In the genomic region with DNA sequence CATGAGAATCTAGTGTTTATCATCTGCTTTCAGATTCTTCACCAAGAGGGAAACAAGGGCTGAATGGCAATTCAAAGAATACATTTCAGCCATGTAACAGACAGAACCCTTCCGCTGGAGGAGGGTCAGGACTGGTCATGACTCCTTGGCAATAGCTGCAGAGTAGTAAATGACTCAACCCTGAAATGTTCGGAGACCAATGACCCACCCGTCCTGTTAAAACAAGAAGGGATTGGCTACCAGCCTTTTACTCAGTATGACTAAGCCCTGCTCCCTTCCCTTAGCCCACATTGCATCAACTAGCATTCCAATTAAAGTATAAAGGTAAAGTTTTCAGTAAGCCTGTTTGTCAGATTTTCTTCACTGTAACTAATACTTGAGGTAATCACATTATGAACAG, we compare ENCODE assay signal across 12 mouse cellular contexts.
DNase-seq lines count a peak whose midpoint lies in the region; ATAC-seq lines count a peak whose summit lies in the region.
"Had no signal": no experiment of that assay in that cellular context is flagged by ENCODE, and none has a peak within 500 bp of the region (broad histone marks: within the 10 kb centered on the region; RNA-seq: fewer than 3 reads in every experiment).

No protein-coding gene starts in this region.

- no peaks in the 10 kb centered on the region for H3K9me3 ChIP-seq in forebrain, embryonic 15.5 days
- H3K9me3 ChIP-seq in forebrain, embryonic 14.5 days (replicated peaks; ENCODE audit: control insufficient read depth, low read length): no peaks in the 10 kb centered on the region
- H3K9me3 ChIP-seq in forebrain, embryonic 10.5 days: no peaks in the 10 kb centered on the region
- H3K9me3 ChIP-seq: liver, embryonic 12.5 days had no signal

- no peaks in the 10 kb centered on the region for H3K36me3 ChIP-seq in forebrain, embryonic 15.5 days
- no peaks in the 10 kb centered on the region for H3K36me3 ChIP-seq in forebrain, embryonic 14.5 days (ENCODE audit: control insufficient read depth, insufficient read depth, low read length)
- no peaks in the 10 kb centered on the region for H3K36me3 ChIP-seq in forebrain, embryonic 10.5 days (replicated peaks)
- H3K36me3 ChIP-seq: liver, embryonic 12.5 days had no signal

- H3K4me1 ChIP-seq in forebrain, embryonic 15.5 days: peaks cover 8% of the 10 kb centered on the region; the same call in 1 of the 2 replicates
- H3K4me1 ChIP-seq in forebrain, embryonic 14.5 days (ENCODE audit: control insufficient read depth, insufficient read depth, low read length): no peaks in the 10 kb centered on the region
- peaks cover 3% of the 10 kb centered on the region; the same call in 1 of the 2 replicates for H3K4me1 ChIP-seq in forebrain, embryonic 10.5 days
- H3K4me1 ChIP-seq: liver, embryonic 12.5 days had no signal

- 63% methylated on average over 3 of the region's 3 CpGs for WGBS in forebrain, embryonic 15.5 days
- WGBS in forebrain, embryonic 14.5 days: 76% methylated on average over 3 of the region's 3 CpGs
- 86% methylated on average over 3 of the region's 3 CpGs for WGBS in forebrain, embryonic 10.5 days

- DNase-seq in forebrain, embryonic 14.5 days (ENCODE audit: low spot score): no peak
- peak; percentile 22 for DNase-seq in kidney, postnatal 14 days
- DNase-seq in kidney, adult 8-10 months: no peak
- DNase-seq in Muller cell, postnatal 12 days (ENCODE audit: inconsistent ontology term): peak; percentile 88
- peak; percentile 25 to 26 for DNase-seq in heart, postnatal 10 days
- no peak for DNase-seq in right cerebral cortex, postnatal 10 days (ENCODE audit: low spot score in 2 of 2)
- DNase-seq in forebrain, embryonic 10.5 days (ENCODE audit: extremely low spot score, low spot score): no peak
- DNase-seq: B cell, adult 2 months; cerebellum, adult 11-12 months; spleen, adult 18-20 months had no signal

- H3K27ac ChIP-seq in forebrain, embryonic 15.5 days (replicated peaks): 0 out of 2 replicates have a peak overlapping the region, but pooled peaks have one; percentile 20
- H3K27ac ChIP-seq in forebrain, embryonic 14.5 days (ENCODE audit: low read depth, low read length): no peak overlapping the region
- H3K27ac ChIP-seq in forebrain, embryonic 10.5 days: no peak overlapping the region
- H3K27ac ChIP-seq: liver, embryonic 12.5 days had no signal

- no peak overlapping the region for H3K4me2 ChIP-seq in forebrain, embryonic 15.5 days (replicated peaks)
- no peak overlapping the region for H3K4me2 ChIP-seq in forebrain, embryonic 14.5 days (ENCODE audit: low read length)
- H3K4me2 ChIP-seq: liver, embryonic 12.5 days had no signal

- ATAC-seq in forebrain, embryonic 15.5 days (replicated peaks): no peak
- ATAC-seq in forebrain, embryonic 14.5 days: no peak
- ATAC-seq: liver, embryonic 12.5 days had no signal

- no peak overlapping the region for H3K9ac ChIP-seq in forebrain, embryonic 15.5 days (replicated peaks)
- no peak overlapping the region for H3K9ac ChIP-seq in forebrain, embryonic 14.5 days (ENCODE audit: low read length)
- H3K9ac ChIP-seq: liver, embryonic 12.5 days had no signal

- H3K4me3 ChIP-seq in forebrain, embryonic 15.5 days: no peak overlapping the region
- no peak overlapping the region for H3K4me3 ChIP-seq in forebrain, embryonic 14.5 days (ENCODE audit: low read depth, low read length)
- no peak overlapping the region for H3K4me3 ChIP-seq in forebrain, embryonic 10.5 days
- H3K4me3 ChIP-seq: liver, embryonic 12.5 days had no signal

- H3K27me3 ChIP-seq in forebrain, embryonic 15.5 days: no peaks in the 10 kb centered on the region
- no peaks in the 10 kb centered on the region for H3K27me3 ChIP-seq in forebrain, embryonic 14.5 days (replicated peaks; ENCODE audit: control insufficient read depth, insufficient read depth, low read length)
- no peaks in the 10 kb centered on the region for H3K27me3 ChIP-seq in forebrain, embryonic 10.5 days (ENCODE audit: poor library complexity, severe bottlenecking)
- H3K27me3 ChIP-seq: liver, embryonic 12.5 days had no signal

- intact Hi-C loops in heart, postnatal 10 days (cut with DNase I): no loop called here

Comparison
In these comparisons a context has a peak if more than half of its experiments do, and no peak if none do; other contexts are left out.
1. DNase-seq: peak in kidney, postnatal 14 days (single experiment), Muller cell, postnatal 12 days (single experiment) and heart, postnatal 10 days (2 of 2); none in forebrain, embryonic 14.5 days (single experiment), kidney, adult 8-10 months (0 of 2), right cerebral cortex, postnatal 10 days (0 of 2) and forebrain, embryonic 10.5 days (single experiment).